Mouse (Mus musculus) natural killer cell, adult 2 months (primary cell): ENCODE results near the gene Olfr1446.

Source experiments
- DNase-seq, 2 experiments: peaks; one replicate each; pipeline ENCODE4 v3.0.0; 2022; ENCODE audit warnings: low spot score in 2 of 2

Gene Olfr1446

GRCm38 (mm10) chr19:12893424-12893823, at the start of gene Olfr1446:
Olfr1446 (minus strand) TSS chr19:12893524.
- DNase-seq = no peak

- no peak for DNase-seq
Observed at GRCm38 (mm10) chr19:12930540-12930939, 37.2 kb upstream of the Olfr1446 start, which contains the start of gene Olfr1449. Olfr1449 (plus strand) TSS chr19:12930840.

GRCm38 (mm10) chr19:12924319-12924718, 31.0 kb upstream of the Olfr1446 start, which contains the start of gene Olfr1448:
Olfr1448 (minus strand) TSS chr19:12924419.
- no peak for DNase-seq

GRCm38 (mm10) chr19:12903643-12904042, 10.3 kb upstream of the Olfr1446 start, which contains the start of gene Olfr1447:
Olfr1447 (minus strand) TSS chr19:12903743.
- DNase-seq = no peak

- no peak for DNase-seq
Observed at GRCm38 (mm10) chr19:12883555-12883954, 9.8 kb downstream of the Olfr1446 start, which contains the start of gene Olfr1445. Olfr1445 (plus strand) TSS chr19:12883855.

- no peak for DNase-seq
Observed at GRCm38 (mm10) chr19:12856983-12857382, 36.3 kb downstream of the Olfr1446 start, which contains the start of gene Olfr1444. Olfr1444 (plus strand) TSS chr19:12857283.

- DNase-seq = no peak
Observed at GRCm38 (mm10) chr19:12846382-12846781, 46.9 kb downstream of the Olfr1446 start, which contains the start of gene Gm5244. Gm5244 (plus strand) TSS chr19:12846682.

GRCm38 (mm10) chr19:12838507-12838906, 54.8 kb downstream of the Olfr1446 start:
- no peak for DNase-seq
